Mouse (Mus musculus) intestine, embryonic 15.5 days (tissue): ENCODE measurements around the gene Btbd16. TPM values are rescaled to one million over a fixed set of nuclear protein-coding genes. Genes with fewer than 3 reads are reported as not detected.

Source experiments
- ATAC-seq: fragments of 200-750 bp; cut with Nextera tagmentation; 2 replicates; pipeline ENCODE4 v1.8.0; 2017; ENCODE audit warnings: moderate TSS enrichment, moderate library complexity
- H3K27ac ChIP-seq: fragments of 300-500 bp; sonication (generic); 2 replicates; pipeline ENCODE4 v1.5.1; 2015; ENCODE audit warnings: mild to moderate bottlenecking, inconsistent platforms
- H3K27me3 ChIP-seq: fragments of 300-500 bp; sonication (generic); replicated peaks from 2 replicates; pipeline ENCODE4 v1.6.1; 2015; ENCODE audit warnings: inconsistent platforms
- H3K36me3 ChIP-seq: fragments of 300-500 bp; sonication (generic); 2 replicates; pipeline ENCODE4 v1.6.1; 2015; ENCODE audit warnings: inconsistent platforms
- H3K4me1 ChIP-seq: fragments of 300-500 bp; sonication (generic); replicated peaks from 2 replicates; pipeline ENCODE4 v1.6.1; 2015; ENCODE audit warnings: inconsistent platforms
- H3K4me2 ChIP-seq: fragments of 300-500 bp; sonication (generic); replicated peaks from 2 replicates; pipeline ENCODE4 v1.6.1; 2015; ENCODE audit warnings: mild to moderate bottlenecking, inconsistent platforms
- H3K4me3 ChIP-seq: fragments of 300-500 bp; sonication (generic); replicated peaks from 2 replicates; pipeline ENCODE4 v1.5.1; 2015; ENCODE audit warnings: inconsistent platforms
- H3K9ac ChIP-seq: fragments of 300-500 bp; sonication (generic); 2 replicates; pipeline ENCODE4 v1.6.1; 2015; ENCODE audit warnings: inconsistent platforms
- H3K9me3 ChIP-seq: fragments of 300-500 bp; sonication (generic); 2 replicates; pipeline ENCODE4 v1.6.1; 2016; ENCODE audit warnings: inconsistent platforms
- WGBS: fragments of 180-500 bp; shearing (Covaris S2); methylation state at CpG from one replicate; pipeline ENCODE4 v1.1.7; 2015; 5-methylcytosine and 5-hydroxymethylcytosine counted together
- polyA plus RNA-seq: library from polyadenylated mRNA; unstranded; fragments of >200 nt; fragmentation: Nextera tagmentation; extraction: Ambion mirVana; gene quantifications from 2 replicates; pipeline ENCODE4 v1.2.1, GENCODE M21; 2015

The Btbd16 gene
- polyA plus RNA-seq, 1 experiment from 2014 or later = 0.06 TPM

DNA sequence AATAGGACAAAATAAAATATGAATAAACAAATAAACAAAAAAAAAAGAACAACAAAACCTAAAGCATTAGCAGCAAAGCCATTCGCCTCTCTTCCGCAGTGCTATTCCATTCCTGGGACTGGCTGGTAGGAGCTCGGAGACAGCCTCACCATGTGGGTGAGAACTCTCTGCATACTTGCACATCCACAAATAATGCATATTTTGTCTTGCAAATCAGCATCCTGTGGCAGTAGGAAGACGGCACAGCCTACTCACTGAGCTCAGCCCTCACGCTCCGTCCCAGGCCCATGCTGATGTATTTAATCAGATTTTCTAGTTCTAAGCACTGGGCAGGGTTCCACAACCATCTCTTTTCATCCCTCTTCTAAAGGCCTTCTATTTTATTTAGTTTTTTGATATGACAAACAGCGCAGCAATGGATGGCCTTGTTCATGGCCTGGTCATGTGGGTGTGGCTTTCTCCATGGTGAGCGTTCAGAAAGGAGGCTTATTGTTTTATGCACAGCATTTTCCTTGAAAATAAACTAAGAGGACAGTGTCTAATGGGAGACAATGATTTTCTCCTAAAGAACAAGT lies 29.5 kb downstream of the Btbd16 start:
- Histone ChIP-seq H3K9me3 (no peaks in the 10 kb centered on the region), H3K9ac (no peak overlapping the region), H3K27me3 (no peaks in the 10 kb centered on the region), H3K4me3 (no peak overlapping the region), H3K4me1 (peaks cover 6% of the 10 kb centered on the region; the same call in 1 of the 2 replicates), H3K27ac (no peak overlapping the region), H3K36me3 (no peaks in the 10 kb centered on the region), H3K4me2 (no peak overlapping the region)
- 86% methylated on average over 8 of the region's 8 CpGs for WGBS
- no peak for ATAC-seq

DNA sequence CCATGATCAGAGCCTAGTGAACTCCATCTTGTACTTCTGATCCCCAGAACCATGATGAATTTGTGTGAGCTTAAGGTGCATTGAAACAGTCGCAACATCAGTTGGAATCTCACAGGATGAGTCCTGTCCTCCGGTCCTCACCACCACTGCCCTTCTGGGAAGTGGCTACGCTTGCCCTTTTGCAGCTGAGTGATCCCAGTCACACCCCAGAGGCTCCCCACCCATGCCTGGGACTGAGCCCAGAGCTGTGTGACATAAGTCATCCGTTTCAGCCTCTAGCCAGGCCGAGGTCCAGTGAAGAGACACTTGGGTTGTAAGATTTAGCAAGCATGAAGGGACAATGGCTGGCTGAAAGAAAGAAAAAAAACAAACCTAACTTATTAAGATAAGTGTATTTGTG lies 31.1 kb downstream of the Btbd16 start:
- H3K27ac ChIP-seq = no peak overlapping the region
- no peaks in the 10 kb centered on the region for H3K9me3 ChIP-seq
- H3K4me1 ChIP-seq = peaks cover 6% of the 10 kb centered on the region; the same call in 1 of the 2 replicates
- no peak for ATAC-seq
- no peaks in the 10 kb centered on the region for H3K27me3 ChIP-seq
- no peaks in the 10 kb centered on the region for H3K36me3 ChIP-seq
- no peak overlapping the region for H3K4me3 ChIP-seq
- 84% methylated on average over 5 of the region's 5 CpGs for WGBS
- no peak overlapping the region for H3K4me2 ChIP-seq
- H3K9ac ChIP-seq = no peak overlapping the region

DNA sequence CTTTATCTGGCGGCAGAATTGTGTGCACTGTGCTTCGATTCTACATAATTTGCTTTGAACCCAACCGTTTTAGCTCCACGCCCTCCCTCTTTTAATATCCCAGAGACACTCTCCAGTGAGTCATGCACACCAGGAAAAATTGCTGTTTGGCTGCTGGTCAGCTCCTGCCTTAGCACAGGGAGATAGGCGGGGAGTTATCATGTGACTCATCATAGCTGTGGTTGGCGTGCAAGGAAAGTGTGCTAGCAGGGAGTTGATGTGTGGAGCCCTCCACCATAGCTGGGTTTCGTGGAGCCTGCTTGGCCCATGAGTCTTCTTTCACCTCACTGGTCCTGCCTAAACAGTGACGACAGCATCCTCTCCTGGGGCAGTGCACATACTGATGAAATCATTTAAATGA lies 33.9 kb downstream of the Btbd16 start:
- WGBS = 51% methylated on average over 8 of the region's 8 CpGs
- ATAC-seq = peak; percentile 77
- no peak overlapping the region for H3K27ac ChIP-seq

DNA sequence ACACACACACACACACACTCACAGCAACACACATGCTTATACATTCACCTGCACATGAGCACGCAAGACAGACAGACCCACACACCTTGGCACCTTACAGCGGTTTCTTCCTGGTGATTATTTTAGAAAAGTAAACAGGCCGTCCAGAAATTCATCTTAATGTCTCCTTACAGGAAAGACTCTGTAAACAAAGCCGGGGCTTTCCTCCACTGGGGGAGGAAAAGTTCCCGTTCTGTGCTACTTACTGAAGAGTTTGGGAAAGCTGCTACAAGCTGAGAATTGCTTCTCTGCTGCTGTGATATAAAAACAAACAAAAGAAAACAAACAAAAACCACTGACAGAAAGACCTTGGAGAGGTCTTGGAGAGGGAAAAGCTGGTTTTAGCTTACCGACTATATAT lies 34.8 kb downstream of the Btbd16 start:
- 22% methylated on average over 6 of the region's 6 CpGs for WGBS
- no peaks in the 10 kb centered on the region for H3K27me3 ChIP-seq
- no peaks in the 10 kb centered on the region for H3K9me3 ChIP-seq
- H3K27ac ChIP-seq = no peak overlapping the region
- H3K4me1 ChIP-seq = peaks cover 6% of the 10 kb centered on the region; the same call in 1 of the 2 replicates
- H3K9ac ChIP-seq = no peak overlapping the region
- H3K4me3 ChIP-seq = no peak overlapping the region
- no peak overlapping the region for H3K4me2 ChIP-seq
- ATAC-seq = no peak
- H3K36me3 ChIP-seq = no peaks in the 10 kb centered on the region

More for the DNA sequence above, 33.9 kb downstream of the Btbd16 start:
- Histone ChIP-seq H3K9ac (no peak overlapping the region), H3K27me3 (no peaks in the 10 kb centered on the region), H3K4me3 (no peak overlapping the region), H3K4me2 (no peak overlapping the region), H3K9me3 (no peaks in the 10 kb centered on the region), H3K36me3 (no peaks in the 10 kb centered on the region), H3K4me1 (peaks cover 6% of the 10 kb centered on the region; the same call in 1 of the 2 replicates)

DNA sequence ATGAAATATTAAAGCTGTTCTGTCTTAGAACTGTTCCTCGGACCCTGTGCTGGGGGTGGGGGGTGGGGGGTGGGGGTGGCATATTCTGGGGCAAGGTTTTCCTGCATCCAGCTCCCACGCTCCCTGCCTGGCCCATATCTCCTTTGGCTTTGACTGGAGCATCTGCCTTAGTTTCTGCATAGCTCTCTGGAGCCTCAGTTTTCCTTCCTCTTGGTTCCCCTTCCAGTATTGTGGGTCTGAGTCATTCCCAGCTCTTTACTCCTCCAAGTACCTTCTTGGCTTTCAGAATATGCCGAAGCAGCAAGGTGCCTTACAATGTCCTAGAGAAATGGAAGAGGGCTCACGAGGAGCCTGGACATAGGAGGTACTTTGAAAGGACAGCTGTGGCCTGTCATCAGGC lies 36.4 kb downstream of the Btbd16 start:
- H3K9me3 ChIP-seq = no peaks in the 10 kb centered on the region
- H3K36me3 ChIP-seq = no peaks in the 10 kb centered on the region
- 79% methylated on average over 4 of the region's 4 CpGs for WGBS
- no peaks in the 10 kb centered on the region for H3K27me3 ChIP-seq
- no peak overlapping the region for H3K4me2 ChIP-seq
- no peak overlapping the region for H3K9ac ChIP-seq
- peaks cover 6% of the 10 kb centered on the region; the same call in 1 of the 2 replicates for H3K4me1 ChIP-seq
- ATAC-seq = no peak
- H3K4me3 ChIP-seq = no peak overlapping the region
- H3K27ac ChIP-seq = no peak overlapping the region

DNA sequence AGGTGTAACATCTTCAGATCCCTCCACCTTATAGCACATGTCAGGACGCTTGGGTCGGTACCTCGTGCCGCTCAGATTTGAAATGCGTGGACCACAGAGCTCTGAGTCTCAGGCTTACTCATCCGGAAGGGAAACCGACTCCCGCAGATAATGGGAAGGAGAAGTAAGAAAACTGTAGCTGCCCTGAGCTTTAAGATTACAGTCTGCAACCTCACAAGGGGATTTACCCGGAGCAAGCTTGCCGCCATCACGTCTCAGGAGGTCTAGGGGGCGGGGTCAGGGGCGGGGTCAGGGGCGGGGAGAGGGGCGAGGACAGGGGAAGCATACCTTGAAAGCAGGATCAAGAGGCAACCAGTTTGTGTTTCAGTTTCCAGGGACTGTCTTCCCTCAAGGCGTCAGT lies 38.5 kb downstream of the Btbd16 start:
- 38% methylated on average over 16 of the region's 16 CpGs for WGBS
- Histone ChIP-seq H3K4me3 (no peak overlapping the region), H3K4me1 (peaks cover 6% of the 10 kb centered on the region; the same call in 1 of the 2 replicates), H3K9ac (no peak overlapping the region), H3K36me3 (no peaks in the 10 kb centered on the region), H3K27me3 (no peaks in the 10 kb centered on the region), H3K27ac (no peak overlapping the region), H3K4me2 (0 out of 2 replicates have a peak overlapping the region, but pooled peaks have one; percentile 14), H3K9me3 (no peaks in the 10 kb centered on the region)
- ATAC-seq = peak; percentile 34; the same call in 1 of the 2 replicates

DNA sequence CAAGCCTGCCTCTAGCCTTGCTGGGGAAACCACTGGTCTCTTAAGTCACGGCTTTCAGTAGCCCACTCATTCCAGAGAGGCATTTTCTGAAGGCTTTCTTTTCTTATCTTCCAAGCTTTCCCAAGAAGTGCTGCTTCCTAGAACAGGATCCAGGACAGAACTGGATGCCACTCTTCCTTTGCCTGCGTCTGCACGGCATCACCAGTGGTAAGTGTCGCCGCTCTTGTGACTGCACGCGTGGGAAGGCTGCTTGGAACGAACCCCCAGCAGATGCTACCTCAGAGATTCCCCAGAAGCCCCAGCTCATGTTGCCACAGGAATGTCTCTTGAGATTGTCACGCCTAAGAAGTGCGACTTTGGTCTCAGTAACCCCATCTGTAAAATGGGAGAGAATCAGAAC lies 41.7 kb downstream of the Btbd16 start:
- no peak overlapping the region for H3K4me3 ChIP-seq
- H3K4me1 ChIP-seq = no peaks in the 10 kb centered on the region
- no peaks in the 10 kb centered on the region for H3K36me3 ChIP-seq
- ATAC-seq = no peak
- no peak overlapping the region for H3K4me2 ChIP-seq
- H3K27me3 ChIP-seq = no peaks in the 10 kb centered on the region
- H3K9me3 ChIP-seq = no peaks in the 10 kb centered on the region
- H3K9ac ChIP-seq = no peak overlapping the region
- no peak overlapping the region for H3K27ac ChIP-seq
- WGBS = 93% methylated on average over 10 of the region's 10 CpGs

DNA sequence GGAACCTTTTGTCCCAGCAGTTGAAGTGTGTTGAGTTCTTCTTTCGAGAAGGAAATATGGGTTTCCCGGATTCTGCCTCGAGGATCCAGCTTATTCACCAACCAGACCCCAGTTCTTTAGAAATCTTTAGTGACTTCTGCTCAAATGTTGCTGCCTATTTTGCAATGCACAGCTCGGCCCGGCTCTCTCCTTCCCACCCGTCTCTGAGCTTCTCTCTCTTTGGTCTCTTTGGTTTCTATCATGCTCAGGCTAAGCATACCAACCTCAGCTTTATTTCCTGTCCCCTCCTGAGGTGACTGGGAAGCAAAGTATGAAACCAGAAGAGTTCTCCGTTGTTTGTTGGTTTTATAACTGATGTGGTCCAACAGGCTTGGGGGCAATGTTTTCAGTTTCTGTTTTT lies 42.4 kb downstream of the Btbd16 start:
- Histone ChIP-seq H3K4me2 (no peak overlapping the region), H3K27me3 (no peaks in the 10 kb centered on the region), H3K4me3 (no peak overlapping the region), H3K9me3 (no peaks in the 10 kb centered on the region), H3K4me1 (no peaks in the 10 kb centered on the region), H3K27ac (no peak overlapping the region), H3K9ac (no peak overlapping the region), H3K36me3 (no peaks in the 10 kb centered on the region)
- no peak for ATAC-seq
- 85% methylated on average over 7 of the region's 7 CpGs for WGBS

DNA sequence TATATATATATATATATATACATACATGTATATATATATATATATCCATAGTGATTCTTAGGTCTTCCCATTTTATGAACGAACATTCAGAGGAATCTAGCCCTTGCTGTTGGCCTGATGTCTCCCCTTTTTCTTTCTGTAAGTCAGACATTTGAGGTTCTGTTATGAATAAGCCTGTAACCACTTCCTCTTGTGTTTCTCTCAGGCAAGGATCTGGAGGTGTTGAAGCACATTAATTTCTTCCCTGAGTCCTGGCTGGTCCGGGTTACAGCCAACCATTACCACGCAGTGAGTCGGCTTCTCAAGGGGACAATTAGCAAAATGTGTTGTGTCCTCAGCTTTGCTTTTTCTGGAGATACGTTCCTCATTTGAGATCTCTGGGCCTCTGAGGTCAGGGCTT lies 44.9 kb downstream of the Btbd16 start:
- Histone ChIP-seq H3K4me1 (no peaks in the 10 kb centered on the region), H3K36me3 (no peaks in the 10 kb centered on the region), H3K4me3 (no peak overlapping the region), H3K9ac (no peak overlapping the region), H3K27ac (no peak overlapping the region), H3K27me3 (no peaks in the 10 kb centered on the region), H3K9me3 (no peaks in the 10 kb centered on the region), H3K4me2 (no peak overlapping the region)
- 68% methylated on average over 5 of the region's 5 CpGs for WGBS
- ATAC-seq = no peak

DNA sequence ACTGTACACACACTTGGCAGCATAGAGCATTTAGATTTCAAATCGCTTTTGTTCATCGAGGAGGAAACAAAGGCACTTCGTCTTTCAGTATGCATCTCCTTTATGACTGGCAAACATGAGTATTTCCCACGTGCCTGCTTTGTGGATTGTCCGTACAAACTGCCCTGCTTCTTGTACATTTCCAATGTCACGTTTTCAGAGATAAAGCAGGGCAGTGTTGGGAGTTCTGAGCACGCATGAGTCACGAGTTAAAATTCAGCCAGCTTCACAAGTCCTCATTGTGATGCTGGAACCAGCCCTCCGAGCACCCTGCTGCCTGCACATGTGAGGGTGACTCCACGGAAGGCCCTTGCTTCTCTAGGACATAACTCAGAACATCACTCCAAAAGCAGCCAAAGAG lies 45.8 kb downstream of the Btbd16 start:
- Histone ChIP-seq H3K9ac (no peak overlapping the region), H3K27me3 (no peaks in the 10 kb centered on the region), H3K9me3 (no peaks in the 10 kb centered on the region), H3K4me3 (no peak overlapping the region), H3K36me3 (no peaks in the 10 kb centered on the region), H3K4me2 (no peak overlapping the region), H3K27ac (no peak overlapping the region), H3K4me1 (no peaks in the 10 kb centered on the region)
- ATAC-seq = peak; percentile 91
- 43% methylated on average over 10 of the region's 10 CpGs for WGBS

DNA sequence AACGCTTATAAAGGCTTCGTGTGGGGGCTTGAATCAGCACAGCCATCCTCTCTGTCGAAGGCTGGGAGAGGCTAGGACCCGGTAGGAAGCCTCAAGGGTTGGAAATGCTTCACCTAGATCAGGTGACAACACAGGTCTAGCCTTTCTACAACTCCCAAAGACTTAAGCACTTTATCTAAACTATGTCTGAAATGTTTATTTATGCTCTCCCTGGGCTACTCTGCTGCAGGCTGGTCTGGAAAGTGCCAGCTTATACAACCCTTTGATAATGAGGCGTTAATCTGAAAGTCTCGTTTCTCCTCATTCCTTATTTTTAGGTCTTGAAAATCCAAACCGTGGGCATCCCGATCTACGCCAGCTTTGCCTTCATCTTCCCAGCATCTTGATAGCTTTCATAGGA lies 50.1 kb downstream of the Btbd16 start:
- no peak overlapping the region for H3K4me3 ChIP-seq
- no peaks in the 10 kb centered on the region for H3K4me1 ChIP-seq
- no peaks in the 10 kb centered on the region for H3K36me3 ChIP-seq
- no peaks in the 10 kb centered on the region for H3K9me3 ChIP-seq
- no peak overlapping the region for H3K9ac ChIP-seq
- no peak for ATAC-seq
- WGBS = 43% methylated on average over 9 of the region's 9 CpGs
- no peak overlapping the region for H3K4me2 ChIP-seq
- no peaks in the 10 kb centered on the region for H3K27me3 ChIP-seq
- no peak overlapping the region for H3K27ac ChIP-seq

DNA sequence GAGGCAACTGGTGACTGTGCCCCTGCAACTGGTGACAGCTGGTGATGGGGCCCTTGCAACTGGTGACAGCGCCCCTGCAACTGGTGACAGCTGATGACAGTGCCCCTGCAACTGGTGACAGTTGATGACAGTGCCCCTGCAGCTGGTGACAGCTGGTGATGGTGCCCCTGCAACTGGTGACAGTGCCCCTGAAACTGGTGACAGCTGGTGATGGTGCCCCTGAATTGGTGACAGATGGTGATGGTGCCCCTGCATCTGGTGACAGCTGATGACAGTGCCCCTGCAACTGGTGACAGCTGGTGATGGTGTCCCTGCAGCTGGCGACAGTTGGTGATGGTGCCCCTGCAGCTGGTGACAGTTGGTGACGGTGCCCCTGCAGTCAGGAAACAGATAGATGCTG lies 52.5 kb downstream of the Btbd16 start:
- no peak overlapping the region for H3K4me2 ChIP-seq
- no peaks in the 10 kb centered on the region for H3K9me3 ChIP-seq
- no peaks in the 10 kb centered on the region for H3K36me3 ChIP-seq
- 76% methylated on average over 3 of the region's 3 CpGs for WGBS
- H3K27me3 ChIP-seq = no peaks in the 10 kb centered on the region
- ATAC-seq = no peak
- no peak overlapping the region for H3K27ac ChIP-seq
- H3K9ac ChIP-seq = no peak overlapping the region
- H3K4me1 ChIP-seq = no peaks in the 10 kb centered on the region
- H3K4me3 ChIP-seq = no peak overlapping the region

DNA sequence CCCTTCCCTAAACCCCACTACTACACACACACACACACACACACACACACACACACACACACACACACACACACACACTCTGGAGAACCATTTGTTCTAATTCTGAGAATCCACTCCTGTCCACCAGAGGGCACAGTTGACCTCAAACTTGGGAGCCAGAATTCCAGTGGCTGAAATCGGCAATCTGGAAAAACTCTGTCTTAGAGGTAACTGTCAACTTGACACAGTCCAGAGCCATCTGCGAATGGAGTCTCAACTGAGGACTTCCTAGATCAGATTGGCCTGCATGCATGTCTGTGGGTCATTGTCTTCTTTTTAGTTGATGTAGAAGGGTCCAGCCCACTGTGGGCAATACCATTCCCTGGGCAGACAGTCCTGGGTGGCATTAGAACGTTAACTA lies 53.6 kb downstream of the Btbd16 start:
- Histone ChIP-seq H3K36me3 (no peaks in the 10 kb centered on the region), H3K27me3 (no peaks in the 10 kb centered on the region), H3K4me3 (no peak overlapping the region), H3K9me3 (no peaks in the 10 kb centered on the region), H3K4me1 (no peaks in the 10 kb centered on the region), H3K4me2 (no peak overlapping the region), H3K27ac (no peak overlapping the region), H3K9ac (no peak overlapping the region)
- 31% methylated on average over 3 of the region's 3 CpGs for WGBS
- ATAC-seq = no peak
